Mouse (Mus musculus) erythroblast, embryonic 14.5 days (primary cell): ENCODE data around the gene Cand1. TPM values are rescaled to one million over a fixed set of nuclear protein-coding genes. Genes with fewer than 3 reads are reported as not detected.

ENCODE experiments used
- H3K27me3 ChIP-seq: 2 replicates; pipeline ENCODE4 v1.6.1; 2012; ENCODE audit warnings: inconsistent platforms; ENCODE audit not compliant: control insufficient read depth
- H3K36me3 ChIP-seq: 2 replicates; pipeline ENCODE4 v1.6.1; 2012; ENCODE audit warnings: mild to moderate bottlenecking, inconsistent platforms; ENCODE audit not compliant: control insufficient read depth
- H3K4me1 ChIP-seq: 2 replicates; pipeline ENCODE4 v1.6.1; 2012; ENCODE audit warnings: inconsistent platforms; ENCODE audit not compliant: control insufficient read depth
- H3K4me3 ChIP-seq: replicated peaks from 2 replicates; pipeline ENCODE3; 2012; ENCODE audit warnings: moderate library complexity, mild to moderate bottlenecking, inconsistent platforms
- H3K9me3 ChIP-seq: 2 replicates; pipeline ENCODE4 v1.6.1; 2012; ENCODE audit warnings: low read length, inconsistent platforms, mixed read lengths; ENCODE audit not compliant: control insufficient read depth
- GATA1 ChIP-seq: IDR thresholded peaks from 2 replicates; pipeline ENCODE4 v1.6.1; 2012; ENCODE audit warnings: low read length, inconsistent platforms, mixed read lengths
- TAL1 ChIP-seq: IDR thresholded peaks from 3 replicates; pipeline ENCODE4 v1.6.1; 2012; ENCODE audit warnings: low read length, inconsistent platforms, mixed read lengths
- polyA plus RNA-seq: library from polyadenylated mRNA; stranded (reverse); fragments of >175 nt; gene quantifications from 2 replicates; pipeline ENCODE4 v1.2.3, GENCODE M21; 2012

The Cand1 gene
- polyA plus RNA-seq, 1 experiment = 0.50 TPM

- no peaks in the 10 kb centered on the region for H3K36me3 ChIP-seq
- TF ChIP-seq GATA1 (no peak), TAL1 (no peak)
- no peaks in the 10 kb centered on the region for H3K27me3 ChIP-seq
- peaks cover 8% of the 10 kb centered on the region for H3K4me1 ChIP-seq
- no peak overlapping the region for H3K4me3 ChIP-seq
- H3K9me3 ChIP-seq = no peaks in the 10 kb centered on the region
Observed at GRCm38 (mm10) chr10:119244146-119244545, 4.3 kb upstream of the Cand1 start.

- Histone ChIP-seq H3K4me3 (peak overlapping the region; percentile 97), H3K4me1 (peaks cover 23% of the 10 kb centered on the region), H3K27me3 (no peaks in the 10 kb centered on the region), H3K9me3 (no peaks in the 10 kb centered on the region), H3K36me3 (peaks cover 8% of the 10 kb centered on the region)
- no peak for TF ChIP-seq GATA1
- no peak for TF ChIP-seq TAL1
Observed at GRCm38 (mm10) chr10:119240722-119241089, 851 bp upstream of the Cand1 start.

- no peaks in the 10 kb centered on the region for H3K9me3 ChIP-seq
- peaks cover 23% of the 10 kb centered on the region for H3K4me1 ChIP-seq
- no peaks in the 10 kb centered on the region for H3K27me3 ChIP-seq
- peaks cover 14% of the 10 kb centered on the region for H3K36me3 ChIP-seq
- TF ChIP-seq TAL1 = no peak
- no peak for TF ChIP-seq GATA1
- peak overlapping the region; percentile 97 for H3K4me3 ChIP-seq
Observed at GRCm38 (mm10) chr10:119239633-119239968, 254 bp downstream of the Cand1 start.

- H3K4me3 ChIP-seq = peak overlapping the region; percentile 97
- H3K4me1 ChIP-seq = peaks cover 25% of the 10 kb centered on the region
- H3K27me3 ChIP-seq = no peaks in the 10 kb centered on the region
- no peaks in the 10 kb centered on the region for H3K9me3 ChIP-seq
- TF ChIP-seq TAL1 = no peak
- no peak for TF ChIP-seq GATA1
- H3K36me3 ChIP-seq = peaks cover 18% of the 10 kb centered on the region
Observed at GRCm38 (mm10) chr10:119238985-119239631, 747 bp downstream of the Cand1 start.

GRCm38 (mm10) chr10:119231526-119231925 is 8.3 kb downstream of the Cand1 start:
- H3K9me3 ChIP-seq = no peaks in the 10 kb centered on the region
- no peak overlapping the region for H3K4me3 ChIP-seq
- TF ChIP-seq TAL1 = no peak
- no peak for TF ChIP-seq GATA1
- H3K27me3 ChIP-seq = no peaks in the 10 kb centered on the region
- peaks cover 34% of the 10 kb centered on the region for H3K36me3 ChIP-seq
- peaks cover 14% of the 10 kb centered on the region for H3K4me1 ChIP-seq

GRCm38 (mm10) chr10:119230703-119231102 is 9.2 kb downstream of the Cand1 start:
- TF ChIP-seq TAL1 = no peak
- no peak for TF ChIP-seq GATA1
- H3K4me1 ChIP-seq = peaks cover 14% of the 10 kb centered on the region
- H3K27me3 ChIP-seq = no peaks in the 10 kb centered on the region
- H3K36me3 ChIP-seq = peaks cover 40% of the 10 kb centered on the region
- no peak overlapping the region for H3K4me3 ChIP-seq
- H3K9me3 ChIP-seq = no peaks in the 10 kb centered on the region

- Histone ChIP-seq H3K9me3 (no peaks in the 10 kb centered on the region), H3K36me3 (peaks cover 39% of the 10 kb centered on the region), H3K27me3 (no peaks in the 10 kb centered on the region), H3K4me1 (peaks cover 14% of the 10 kb centered on the region), H3K4me3 (no peak overlapping the region)
- TF ChIP-seq TAL1 (no peak), GATA1 (no peak)
Observed at GRCm38 (mm10) chr10:119230074-119230669, 9.7 kb downstream of the Cand1 start.

- no peak for TF ChIP-seq GATA1
- TF ChIP-seq TAL1 = no peak
- Histone ChIP-seq H3K4me1 (0 out of 2 replicates have a peak, but pooled peaks cover 2% of the 10 kb centered on the region), H3K9me3 (no peaks in the 10 kb centered on the region), H3K4me3 (no peak overlapping the region), H3K27me3 (no peaks in the 10 kb centered on the region), H3K36me3 (peaks cover 64% of the 10 kb centered on the region)
Observed at GRCm38 (mm10) chr10:119223686-119224085, 16.2 kb downstream of the Cand1 start.

GRCm38 (mm10) chr10:119221631-119222030 is 18.2 kb downstream of the Cand1 start:
- TF ChIP-seq TAL1 (no peak), GATA1 (no peak)
- 0 out of 2 replicates have a peak, but pooled peaks cover 2% of the 10 kb centered on the region for H3K4me1 ChIP-seq
- peaks cover 75% of the 10 kb centered on the region for H3K36me3 ChIP-seq

GRCm38 (mm10) chr10:119219415-119219814 is 20.4 kb downstream of the Cand1 start:
- no peaks in the 10 kb centered on the region for H3K9me3 ChIP-seq
- no peaks in the 10 kb centered on the region for H3K27me3 ChIP-seq
- TF ChIP-seq GATA1 = no peak
- TF ChIP-seq TAL1 = no peak
- H3K36me3 ChIP-seq = peaks cover 75% of the 10 kb centered on the region
- no peak overlapping the region for H3K4me3 ChIP-seq
- H3K4me1 ChIP-seq = 0 out of 2 replicates have a peak, but pooled peaks cover 2% of the 10 kb centered on the region

More at GRCm38 (mm10) chr10:119221631-119222030, 18.2 kb downstream of the Cand1 start:
- Histone ChIP-seq H3K9me3 (no peaks in the 10 kb centered on the region), H3K4me3 (no peak overlapping the region), H3K27me3 (no peaks in the 10 kb centered on the region)
